Mouse (Mus musculus) lung, adult 2 months (tissue): ENCODE measurements around the gene Pam16.

Experiments used
- CTCF ChIP-seq: fragments of 200-500 bp; IDR thresholded peaks from 2 replicates; pipeline ENCODE4 v1.5.1; 2011; ENCODE audit warnings: mild to moderate bottlenecking, low read length, control low read depth; ENCODE audit not compliant: insufficient read depth
- POLR2A ChIP-seq: fragments of 200-500 bp; IDR thresholded peaks from 2 replicates; pipeline ENCODE4 v1.6.1; 2011; ENCODE audit warnings: low read depth, mild to moderate bottlenecking, control low read depth, low read length, borderline replicate concordance; ENCODE audit errors: extremely low read depth

GRCm38 (mm10) chr16:4583807-4584206 lies 41.0 kb downstream of the Pam16 start:
- no peak for TF ChIP-seq CTCF
- TF ChIP-seq POLR2A, result no peak
